Comparison of ENCODE assay signal across 26 mouse cellular contexts in genomic region chr14:122330136-122330535, GRCm38 (mm10).
"Had no signal": no experiment of that assay in that cellular context is flagged by ENCODE, and none has a peak within 500 bp of the region (broad histone marks: within the 10 kb centered on the region; RNA-seq: fewer than 3 reads in every experiment).

No protein-coding gene starts in this region.

- DNase-seq: gastrocnemius, postnatal 14 days; gastrocnemius, postnatal 36 days; heart, adult 11 months; heart, adult 2 months; heart, postnatal 14 days; heart, postnatal 36 days; kidney, adult 11 months; kidney, adult 2 months; kidney, adult 9 months; kidney, postnatal 14 days; kidney, postnatal 36 days; layer of hippocampus, adult 9-11 months; layer of hippocampus, postnatal 36 days; left cerebral cortex, postnatal 4 days had no signal

- H3K9ac ChIP-seq: heart, embryonic 13.5 days; heart, embryonic 15.5 days; hindbrain, embryonic 14.5 days; kidney, embryonic 15.5 days; limb, embryonic 13.5 days; limb, embryonic 15.5 days; liver, embryonic 12.5 days; liver, embryonic 14.5 days had no signal

- H3K27ac ChIP-seq: heart, adult 2 months; heart, embryonic 13.5 days; heart, embryonic 15.5 days; hindbrain, embryonic 14.5 days; hindbrain, postnatal 0 days; kidney, embryonic 15.5 days; kidney, postnatal 0 days; limb, embryonic 13.5 days; limb, embryonic 15.5 days; liver, embryonic 12.5 days; liver, embryonic 14.5 days had no signal

- H3K36me3 ChIP-seq: heart, embryonic 13.5 days; heart, embryonic 15.5 days; kidney, embryonic 15.5 days; limb, embryonic 13.5 days; limb, embryonic 15.5 days; liver, embryonic 12.5 days had no signal

- ATAC-seq: intestine, embryonic 16.5 days; liver, embryonic 12.5 days had no signal

- H3K4me2 ChIP-seq: heart, embryonic 11.5 days; heart, embryonic 13.5 days; heart, embryonic 15.5 days; hindbrain, embryonic 14.5 days; kidney, embryonic 15.5 days; limb, embryonic 13.5 days; limb, embryonic 15.5 days; liver, embryonic 12.5 days had no signal

- H3K4me1 ChIP-seq: limb, embryonic 15.5 days; liver, embryonic 12.5 days had no signal

- H3K9me3 ChIP-seq: heart, embryonic 13.5 days; heart, embryonic 15.5 days; kidney, embryonic 15.5 days; limb, embryonic 13.5 days; limb, embryonic 15.5 days; liver, embryonic 12.5 days had no signal

- H3K4me3 ChIP-seq: heart, adult 2 months; heart, embryonic 13.5 days; heart, embryonic 15.5 days; kidney, embryonic 15.5 days; limb, embryonic 13.5 days; limb, embryonic 15.5 days; liver, embryonic 12.5 days had no signal

- H3K27me3 ChIP-seq: heart, embryonic 13.5 days; heart, embryonic 15.5 days; kidney, embryonic 15.5 days; limb, embryonic 15.5 days; liver, embryonic 12.5 days had no signal
